Comparison of ENCODE assay signal across 8 mouse cellular contexts in the genomic region with DNA sequence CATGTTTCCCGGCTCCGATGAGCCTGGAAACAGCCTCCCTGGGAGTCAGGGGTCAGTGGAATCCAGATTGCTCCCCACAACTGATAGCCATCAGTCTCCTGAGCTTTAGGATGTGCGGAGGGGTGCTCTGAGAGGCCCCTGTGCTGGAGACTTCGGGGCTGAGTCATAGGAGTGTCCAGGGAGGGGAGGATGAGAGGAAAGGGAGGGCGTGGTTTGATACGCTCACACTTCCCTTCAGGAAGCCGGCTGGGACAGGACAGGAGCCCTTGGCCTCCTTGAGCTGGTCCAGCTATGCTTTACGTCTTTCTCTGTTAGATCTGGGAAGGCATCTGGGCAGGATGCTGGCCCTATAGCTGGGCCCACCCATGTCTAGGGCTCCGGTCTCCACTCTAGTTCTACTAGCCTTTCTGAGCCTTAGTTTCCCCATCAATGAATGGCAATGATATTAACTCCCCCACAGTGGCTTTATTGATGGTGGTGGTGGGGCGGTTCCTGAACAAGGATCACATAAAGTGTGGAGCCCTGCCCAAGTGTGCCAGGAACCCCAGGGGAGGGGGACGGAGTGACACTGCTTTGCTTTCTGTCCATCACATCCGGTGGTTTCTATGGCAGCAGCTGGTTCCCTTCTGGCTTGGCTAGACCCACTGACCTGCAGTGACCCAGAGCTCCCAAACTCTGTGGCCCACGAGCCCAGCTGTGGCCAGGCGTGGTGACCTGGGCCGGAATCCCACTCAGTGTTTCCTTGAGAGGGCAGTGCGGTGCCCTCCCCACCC. TPM values are rescaled to one million over a fixed set of nuclear protein-coding genes. Genes with fewer than 3 reads are reported as not detected.
DNase-seq lines count a peak whose midpoint lies in the region; ATAC-seq lines count a peak whose summit lies in the region.

No protein-coding gene starts in this region.

- no peak overlapping the region for H3K4me2 ChIP-seq in hindbrain, embryonic 11.5 days (replicated peaks; ENCODE audit: low read depth, low read length)
- no peak overlapping the region for H3K4me2 ChIP-seq in hindbrain, embryonic 13.5 days
- H3K4me2 ChIP-seq in limb, embryonic 15.5 days, result no peak overlapping the region
- no peak overlapping the region for H3K4me2 ChIP-seq in midbrain, embryonic 14.5 days (ENCODE audit: low read length)
- no peak overlapping the region for H3K4me2 ChIP-seq in forebrain, embryonic 16.5 days (ENCODE audit: low read length)

- H3K36me3 ChIP-seq in hindbrain, embryonic 11.5 days (ENCODE audit: control insufficient read depth, insufficient read depth, low read length), result no peaks in the 10 kb centered on the region
- no peaks in the 10 kb centered on the region for H3K36me3 ChIP-seq in hindbrain, embryonic 13.5 days
- no peaks in the 10 kb centered on the region for H3K36me3 ChIP-seq in limb, embryonic 15.5 days
- no peaks in the 10 kb centered on the region for H3K36me3 ChIP-seq in midbrain, embryonic 14.5 days (ENCODE audit: control insufficient read depth, insufficient read depth, low read length)
- H3K36me3 ChIP-seq in forebrain, embryonic 16.5 days (ENCODE audit: control insufficient read depth, insufficient read depth), result no peaks in the 10 kb centered on the region

- H3K9me3 ChIP-seq in hindbrain, embryonic 11.5 days (ENCODE audit: control insufficient read depth, low read length), result no peaks in the 10 kb centered on the region
- H3K9me3 ChIP-seq in hindbrain, embryonic 13.5 days, result no peaks in the 10 kb centered on the region
- no peaks in the 10 kb centered on the region for H3K9me3 ChIP-seq in limb, embryonic 15.5 days
- H3K9me3 ChIP-seq in midbrain, embryonic 14.5 days (ENCODE audit: control insufficient read depth, low read length), result no peaks in the 10 kb centered on the region
- H3K9me3 ChIP-seq in forebrain, embryonic 16.5 days (ENCODE audit: control insufficient read depth, low read length), result no peaks in the 10 kb centered on the region

- 0 out of 2 replicates have a peak, but pooled peaks cover 2% of the 10 kb centered on the region for H3K27me3 ChIP-seq in hindbrain, embryonic 11.5 days (ENCODE audit: control insufficient read depth, insufficient read depth, low read length)
- peaks cover 28% of the 10 kb centered on the region; the same call in 1 of the 2 replicates for H3K27me3 ChIP-seq in hindbrain, embryonic 13.5 days
- H3K27me3 ChIP-seq in limb, embryonic 15.5 days, result 0 out of 2 replicates have a peak, but pooled peaks cover 5% of the 10 kb centered on the region
- no peaks in the 10 kb centered on the region for H3K27me3 ChIP-seq in midbrain, embryonic 14.5 days (ENCODE audit: control insufficient read depth, insufficient read depth, low read length)
- H3K27me3 ChIP-seq in forebrain, embryonic 16.5 days (replicated peaks; ENCODE audit: control insufficient read depth, insufficient read depth, low read length), result no peaks in the 10 kb centered on the region

- H3K4me3 ChIP-seq in hindbrain, embryonic 11.5 days (ENCODE audit: low read depth, low read length), result no peak overlapping the region
- H3K4me3 ChIP-seq in hindbrain, embryonic 13.5 days, result no peak overlapping the region
- no peak overlapping the region for H3K4me3 ChIP-seq in limb, embryonic 15.5 days
- no peak overlapping the region for H3K4me3 ChIP-seq in midbrain, embryonic 14.5 days (replicated peaks; ENCODE audit: low read depth, low read length)
- H3K4me3 ChIP-seq in forebrain, embryonic 16.5 days (replicated peaks; ENCODE audit: low read length), result no peak overlapping the region

- no peak overlapping the region for H3K9ac ChIP-seq in hindbrain, embryonic 11.5 days (ENCODE audit: low read depth, low read length)
- H3K9ac ChIP-seq in hindbrain, embryonic 13.5 days, result no peak overlapping the region
- H3K9ac ChIP-seq in limb, embryonic 15.5 days, result no peak overlapping the region
- H3K9ac ChIP-seq in midbrain, embryonic 14.5 days (replicated peaks; ENCODE audit: low read length), result no peak overlapping the region
- H3K9ac ChIP-seq in forebrain, embryonic 16.5 days (replicated peaks; ENCODE audit: low read depth, low read length), result no peak overlapping the region

- 0 out of 2 replicates have a peak, but pooled peaks cover 7% of the 10 kb centered on the region for H3K4me1 ChIP-seq in hindbrain, embryonic 11.5 days (replicated peaks; ENCODE audit: control insufficient read depth, insufficient read depth, low read length)
- H3K4me1 ChIP-seq in hindbrain, embryonic 13.5 days (replicated peaks), result peaks cover 25% of the 10 kb centered on the region
- peaks cover 27% of the 10 kb centered on the region for H3K4me1 ChIP-seq in limb, embryonic 15.5 days
- no peaks in the 10 kb centered on the region for H3K4me1 ChIP-seq in midbrain, embryonic 14.5 days (ENCODE audit: control insufficient read depth, insufficient read depth, low read length)
- H3K4me1 ChIP-seq in forebrain, embryonic 16.5 days (replicated peaks; ENCODE audit: control insufficient read depth, insufficient read depth, low read length), result peaks cover 2% of the 10 kb centered on the region; the same call in 1 of the 2 replicates

- peak overlapping the region; percentile 24; the same call in 1 of the 2 replicates for H3K27ac ChIP-seq in hindbrain, embryonic 11.5 days (ENCODE audit: low read depth, low read length)
- H3K27ac ChIP-seq in hindbrain, embryonic 13.5 days, result no peak overlapping the region
- peak overlapping the region; percentile 47; the same call in 1 of the 2 replicates for H3K27ac ChIP-seq in limb, embryonic 15.5 days
- H3K27ac ChIP-seq in midbrain, embryonic 14.5 days (replicated peaks; ENCODE audit: low read depth, low read length), result no peak overlapping the region
- H3K27ac ChIP-seq in forebrain, embryonic 16.5 days (ENCODE audit: low read length), result no peak overlapping the region

- DNase-seq in hindbrain, embryonic 11.5 days (ENCODE audit: low spot score), result peak; percentile 59
- peak; percentile 30 for DNase-seq in heart, postnatal 25 days (ENCODE audit: low spot score)
- peak; percentile 32 for DNase-seq in midbrain, embryonic 14.5 days
- DNase-seq in gastrocnemius, adult 18-20 months (ENCODE audit: low spot score), result no peak

- ATAC-seq in hindbrain, embryonic 11.5 days (ENCODE audit: low FRiP score), result peak; percentile 54; the same call in 1 of the 2 replicates
- no peak for ATAC-seq in hindbrain, embryonic 13.5 days (ENCODE audit: low FRiP score)
- no peak; the same call in 1 of the 2 replicates for ATAC-seq in limb, embryonic 15.5 days (ENCODE audit: insufficient number of reproducible peaks, low FRiP score, low TSS enrichment, low read depth)
- ATAC-seq in midbrain, embryonic 14.5 days (ENCODE audit: low FRiP score, low TSS enrichment), result no peak
- ATAC-seq in forebrain, embryonic 16.5 days, result no peak
- no peak for ATAC-seq in inflammation-experienced regulatory T-cells, adult 6 months

- intact Hi-C loops in heart, postnatal 25 days (cut with DNase I), result no loop called here

- WGBS in hindbrain, embryonic 11.5 days, result 39% methylated on average over 16 of the region's 16 CpGs
- 43% methylated on average over 16 of the region's 16 CpGs for WGBS in hindbrain, embryonic 13.5 days
- WGBS in limb, embryonic 15.5 days, result 44% methylated on average over 16 of the region's 16 CpGs
- WGBS in midbrain, embryonic 14.5 days, result 40% methylated on average over 16 of the region's 16 CpGs
- 67% methylated on average over 16 of the region's 16 CpGs for WGBS in forebrain, embryonic 16.5 days

RNA-seq across cellular contexts. Expression of a gene that starts 33.3 kb away (rescaled TPM):
- polyA plus RNA-seq in hindbrain, embryonic 11.5 days (2014; fragmentation: Nextera tagmentation; extraction: Ambion mirVana), result not detected in 2 replicates
- not detected in 2 replicates for polyA plus RNA-seq in hindbrain, embryonic 13.5 days (2015; fragmentation: Nextera tagmentation; extraction: Ambion mirVana)
- 1 to 10 TPM; 4.9 to 5.3 TPM for total RNA-seq in heart, postnatal 25 days (2021)
- polyA plus RNA-seq in limb, embryonic 15.5 days (2015; fragmentation: Nextera tagmentation; extraction: Ambion mirVana), result not detected in 2 replicates
- not detected in 2 replicates for polyA plus RNA-seq in midbrain, embryonic 14.5 days (2014; fragmentation: Nextera tagmentation; extraction: Ambion mirVana)
- polyA plus RNA-seq in forebrain, embryonic 16.5 days (2015; fragmentation: Nextera tagmentation; extraction: Ambion mirVana), result not detected in 2 replicates
- not detected for polyA plus RNA-seq in inflammation-experienced regulatory T-cells, adult 6 months (2017; shearing (Covaris generic))
- total RNA-seq in gastrocnemius, adult 18-20 months (2021), result 1 to 10 TPM; 5.8 to 6.3 TPM

RNA-seq across cellular contexts. Expression of a gene that starts 49.6 kb away (rescaled TPM):
- polyA plus RNA-seq in hindbrain, embryonic 11.5 days (2014; fragmentation: Nextera tagmentation; extraction: Ambion mirVana), result 199 and 210 TPM in 2 replicates
- polyA plus RNA-seq in hindbrain, embryonic 13.5 days (2015; fragmentation: Nextera tagmentation; extraction: Ambion mirVana), result 238 and 243 TPM in 2 replicates
- total RNA-seq in heart, postnatal 25 days (2021), result 100 to 1,000 TPM; 123 to 135 TPM
- 287 and 301 TPM in 2 replicates for polyA plus RNA-seq in limb, embryonic 15.5 days (2015; fragmentation: Nextera tagmentation; extraction: Ambion mirVana)
- 105 and 106 TPM in 2 replicates for polyA plus RNA-seq in midbrain, embryonic 14.5 days (2014; fragmentation: Nextera tagmentation; extraction: Ambion mirVana)
- 277 and 319 TPM in 2 replicates for polyA plus RNA-seq in forebrain, embryonic 16.5 days (2015; fragmentation: Nextera tagmentation; extraction: Ambion mirVana)
- polyA plus RNA-seq in inflammation-experienced regulatory T-cells, adult 6 months (2017; shearing (Covaris generic)), result 100 to 1,000 TPM; 149 to 182 (median 164) TPM
- total RNA-seq in gastrocnemius, adult 18-20 months (2021), result 100 to 1,000 TPM; 112 to 130 TPM

Comparison
In these comparisons a context has a peak if more than half of its experiments do, and no peak if none do; other contexts are left out.
1. H3K27ac ChIP-seq: peak in hindbrain, embryonic 11.5 days (single experiment) and limb, embryonic 15.5 days (single experiment); none in hindbrain, embryonic 13.5 days (single experiment), midbrain, embryonic 14.5 days (single experiment) and forebrain, embryonic 16.5 days (single experiment).